Mouse (Mus musculus): ENCODE results near the gene Krtdap. TPM values are rescaled to one million over a fixed set of nuclear protein-coding genes. Genes with fewer than 3 reads are reported as not detected.

Gene Krtdap
- total RNA-seq, 1 experiment, result 4.9 TPM

- no peak overlapping the region for H3K9ac ChIP-seq (ENCODE audit: insufficient read depth, low read depth, low read length, poor library complexity, severe bottlenecking)
- H3K4me3 ChIP-seq (ENCODE audit: insufficient read depth in 1 of 2, low read depth in 1 of 2, low read length in 2 of 2, poor library complexity in 1 of 2, severe bottlenecking in 1 of 2), result no peak overlapping the region
- DNase-seq (ENCODE audit: low read depth, low spot score), result no peak
- no peaks in the 10 kb centered on the region for H3K9me3 ChIP-seq (ENCODE audit: control insufficient read depth, insufficient read depth, low read depth, low read length)
- H3K36me3 ChIP-seq (ENCODE audit: control insufficient read depth, insufficient read depth, low read length, poor library complexity, severe bottlenecking), result no peaks in the 10 kb centered on the region
- in situ Hi-C loops (cut with MboI; ENCODE audit: low sequenced_read_pairs in 2 of 2, unreplicated experiment in 2 of 2), result loop anchor here in 1 of 2 experiments (10.0 kb wide), 1 partner anchor 163 kb away; the partner anchor contains the start of genes Fam187b and Lsr
- TF ChIP-seq HCFC1 (IDR thresholded peaks at IDR 0.05; ENCODE audit: borderline replicate concordance, insufficient read depth, low read length) (no peak), MAFK (IDR thresholded peaks at IDR 0.05; ENCODE audit: insufficient read depth, low read depth, low read length) (no peak), ZC3H11A (IDR thresholded peaks at IDR 0.05; ENCODE audit: borderline replicate concordance, low read depth, low read length) (no peak)
- 0 out of 4 replicates have a peak, but pooled peaks cover 0 to 2% of the 10 kb centered on the region in 2 experiments for H3K4me1 ChIP-seq (ENCODE audit: control insufficient read depth in 2 of 2, insufficient read depth in 2 of 2, low read length in 2 of 2, poor library complexity in 1 of 2)
- no peak overlapping the region for H3K27ac ChIP-seq (ENCODE audit: insufficient read depth, low read depth, low read length, poor library complexity, severe bottlenecking)
These were observed 24.1 kb downstream of the Krtdap start for GRCm38 (mm10) chr7:30811757-30812290.

- no peaks in the 10 kb centered on the region for H3K9me3 ChIP-seq (ENCODE audit: control insufficient read depth, insufficient read depth, low read depth, low read length)
- TF ChIP-seq ZC3H11A (IDR thresholded peaks at IDR 0.05; ENCODE audit: borderline replicate concordance, low read depth, low read length) (no peak), ZNF384 (IDR thresholded peaks at IDR 0.05; ENCODE audit: low read depth, low read length) (no peak), HCFC1 (IDR thresholded peaks at IDR 0.05; ENCODE audit: borderline replicate concordance, insufficient read depth, low read length) (no peak), CHD2 (IDR thresholded peaks at IDR 0.05; ENCODE audit: low read depth, low read length) (no peak), MAFK (IDR thresholded peaks at IDR 0.05; ENCODE audit: insufficient read depth, low read depth, low read length) (no peak)
- in situ Hi-C loops (cut with MboI; ENCODE audit: low sequenced_read_pairs in 2 of 2, unreplicated experiment in 2 of 2), result loop anchor here in 1 of 2 experiments (10.0 kb wide), 1 partner anchor 162 kb away; the partner anchor contains the start of genes Fam187b and Lsr
- H3K4me3 ChIP-seq (ENCODE audit: insufficient read depth in 1 of 2, low read depth in 1 of 2, low read length in 2 of 2, poor library complexity in 1 of 2, severe bottlenecking in 1 of 2), result no peak overlapping the region
- no peaks in the 10 kb centered on the region for H3K36me3 ChIP-seq (ENCODE audit: control insufficient read depth, insufficient read depth, low read length, poor library complexity, severe bottlenecking)
- H3K4me1 ChIP-seq (ENCODE audit: control insufficient read depth in 2 of 2, insufficient read depth in 2 of 2, low read length in 2 of 2, poor library complexity in 1 of 2), result 0 out of 4 replicates have a peak, but pooled peaks cover 0 to 1% of the 10 kb centered on the region in 2 experiments
- H3K9ac ChIP-seq (ENCODE audit: insufficient read depth, low read depth, low read length, poor library complexity, severe bottlenecking), result no peak overlapping the region
- no peak for DNase-seq (ENCODE audit: low read depth, low spot score)
- H3K27ac ChIP-seq (ENCODE audit: insufficient read depth, low read depth, low read length, poor library complexity, severe bottlenecking), result no peak overlapping the region
These were observed 24.7 kb downstream of the Krtdap start for GRCm38 (mm10) chr7:30812291-30812807.

- Histone ChIP-seq H3K9me3 (ENCODE audit: control insufficient read depth, insufficient read depth, low read depth, low read length) (no peaks in the 10 kb centered on the region), H3K27ac (ENCODE audit: insufficient read depth, low read depth, low read length, poor library complexity, severe bottlenecking) (no peak overlapping the region), H3K4me3 (ENCODE audit: insufficient read depth in 1 of 2, low read depth in 1 of 2, low read length in 2 of 2, poor library complexity in 1 of 2, severe bottlenecking in 1 of 2) (no peak overlapping the region), H3K4me1 (ENCODE audit: control insufficient read depth in 2 of 2, insufficient read depth in 2 of 2, low read length in 2 of 2, poor library complexity in 1 of 2) (peaks cover 0 to 10% of the 10 kb centered on the region in 2 experiments; a peak in 2 of 4 replicates), H3K36me3 (ENCODE audit: control insufficient read depth, insufficient read depth, low read length, poor library complexity, severe bottlenecking) (no peaks in the 10 kb centered on the region), H3K9ac (ENCODE audit: insufficient read depth, low read depth, low read length, poor library complexity, severe bottlenecking) (no peak overlapping the region)
- TF ChIP-seq ZNF384 (IDR thresholded peaks at IDR 0.05; ENCODE audit: low read depth, low read length), result no peak
- TF ChIP-seq ZC3H11A (IDR thresholded peaks at IDR 0.05; ENCODE audit: borderline replicate concordance, low read depth, low read length), result no peak
- no peak for DNase-seq (ENCODE audit: low read depth, low spot score)
- in situ Hi-C loops (cut with MboI; ENCODE audit: low sequenced_read_pairs in 2 of 2, unreplicated experiment in 2 of 2), result no loop called here
These were observed 32.4 kb downstream of the Krtdap start for GRCm38 (mm10) chr7:30820131-30820530.

- in situ Hi-C loops (cut with MboI; ENCODE audit: low sequenced_read_pairs in 2 of 2, unreplicated experiment in 2 of 2), result no loop called here
- Histone ChIP-seq H3K9me3 (ENCODE audit: control insufficient read depth, insufficient read depth, low read depth, low read length) (no peaks in the 10 kb centered on the region), H3K4me3 (ENCODE audit: insufficient read depth in 1 of 2, low read depth in 1 of 2, low read length in 2 of 2, poor library complexity in 1 of 2, severe bottlenecking in 1 of 2) (no peak overlapping the region), H3K9ac (ENCODE audit: insufficient read depth, low read depth, low read length, poor library complexity, severe bottlenecking) (no peak overlapping the region), H3K27ac (ENCODE audit: insufficient read depth, low read depth, low read length, poor library complexity, severe bottlenecking) (no peak overlapping the region), H3K36me3 (ENCODE audit: control insufficient read depth, insufficient read depth, low read length, poor library complexity, severe bottlenecking) (no peaks in the 10 kb centered on the region), H3K4me1 (ENCODE audit: control insufficient read depth in 2 of 2, insufficient read depth in 2 of 2, low read length in 2 of 2, poor library complexity in 1 of 2) (peaks cover 0 to 10% of the 10 kb centered on the region in 2 experiments; a peak in 2 of 4 replicates)
- no peak for DNase-seq (ENCODE audit: low read depth, low spot score)
- TF ChIP-seq CHD2 (IDR thresholded peaks at IDR 0.05; ENCODE audit: low read depth, low read length) (no peak), ZC3H11A (IDR thresholded peaks at IDR 0.05; ENCODE audit: borderline replicate concordance, low read depth, low read length) (no peak), HCFC1 (IDR thresholded peaks at IDR 0.05; ENCODE audit: borderline replicate concordance, insufficient read depth, low read length) (no peak), MAFK (IDR thresholded peaks at IDR 0.05; ENCODE audit: insufficient read depth, low read depth, low read length) (no peak), ZNF384 (IDR thresholded peaks at IDR 0.05; ENCODE audit: low read depth, low read length) (no peak)
These were observed 33.3 kb downstream of the Krtdap start for GRCm38 (mm10) chr7:30820854-30821445.
